Mouse (Mus musculus) limb, embryonic 13.5 days (tissue): Measurements from ENCODE around the gene Anxa9. TPM values are rescaled to one million over a fixed set of nuclear protein-coding genes. Genes with fewer than 3 reads are reported as not detected.
"Not testable (repeated sequence)": the region's sequence is repeated elsewhere in the genome, so short reads cannot be mapped to it uniquely, and the experiment has no call there.

Experiments used
- ATAC-seq: fragments of 200-750 bp; cut with Nextera tagmentation; 2 replicates; pipeline ENCODE4 v1.8.0; 2017; ENCODE audit warnings: low read depth, moderate number of reproducible peaks, moderate TSS enrichment; ENCODE audit not compliant: low FRiP score
- H3K27ac ChIP-seq: fragments of 300-500 bp; sonication (generic); 2 replicates; pipeline ENCODE4 v1.5.1; 2015; ENCODE audit warnings: inconsistent platforms, mild to moderate bottlenecking, moderate library complexity
- H3K27me3 ChIP-seq: fragments of 300-500 bp; sonication (generic); 2 replicates; pipeline ENCODE4 v1.6.1; 2015; ENCODE audit warnings: mild to moderate bottlenecking, inconsistent platforms
- H3K36me3 ChIP-seq: fragments of 300-500 bp; sonication (generic); 2 replicates; pipeline ENCODE4 v1.6.1; 2015; ENCODE audit warnings: inconsistent platforms, mild to moderate bottlenecking, moderate library complexity
- H3K4me1 ChIP-seq: fragments of 300-500 bp; sonication (generic); 2 replicates; pipeline ENCODE4 v1.6.1; 2015; ENCODE audit warnings: inconsistent platforms
- H3K4me2 ChIP-seq: fragments of 300-500 bp; sonication (generic); replicated peaks from 2 replicates; pipeline ENCODE4 v1.6.1; 2015; ENCODE audit warnings: inconsistent platforms, mild to moderate bottlenecking, moderate library complexity
- H3K4me3 ChIP-seq: fragments of 300-500 bp; sonication (generic); 2 replicates; pipeline ENCODE4 v1.5.1; 2015; ENCODE audit warnings: moderate library complexity, mild to moderate bottlenecking, inconsistent platforms
- H3K9ac ChIP-seq: fragments of 300-500 bp; sonication (generic); 2 replicates; pipeline ENCODE4 v1.6.1; 2015; ENCODE audit warnings: mild to moderate bottlenecking, inconsistent platforms
- H3K9me3 ChIP-seq: fragments of 300-500 bp; sonication (generic); 2 replicates; pipeline ENCODE4 v1.6.1; 2016; ENCODE audit warnings: inconsistent platforms
- WGBS: fragments of 180-500 bp; shearing (Covaris S2); methylation state at CpG from one replicate; pipeline ENCODE4 v1.1.7; 2015; 5-methylcytosine and 5-hydroxymethylcytosine counted together
- polyA plus RNA-seq: library from polyadenylated mRNA; unstranded; fragments of >200 nt; fragmentation: Nextera tagmentation; extraction: Ambion mirVana; gene quantifications from 2 replicates; pipeline ENCODE4 v1.2.1, GENCODE M21; 2015

Anxa9 gene
- 2.0 and 2.5 TPM in 2 replicates for polyA plus RNA-seq

DNA sequence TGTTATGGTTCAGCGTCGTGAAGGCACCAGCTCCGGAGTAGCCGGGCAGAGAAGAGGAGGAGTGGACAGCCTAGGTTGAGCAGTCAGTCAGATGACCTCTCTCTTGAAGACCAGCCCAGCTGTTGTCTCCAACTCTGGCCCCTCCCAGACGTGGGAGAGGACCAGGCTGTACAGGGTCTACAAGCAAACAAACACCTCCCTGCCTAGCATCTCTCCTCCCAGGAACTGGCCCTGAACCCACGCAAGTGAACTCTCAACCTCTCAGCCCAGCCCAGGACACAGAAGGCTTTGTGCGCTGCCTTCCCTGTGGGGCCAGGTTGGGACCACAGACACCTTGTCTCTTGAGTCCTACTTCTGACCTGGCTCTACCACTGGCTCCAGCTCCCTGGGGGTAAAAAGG, at the start of gene Anxa9:
TSS of gene Anxa9 (minus strand) at position 77 of the 400 bp plus-strand sequence.
- 61% methylated on average over 7 of the region's 7 CpGs for WGBS
- Histone ChIP-seq H3K4me2 (no peak within 1 kb of the TSS), H3K4me3 (no peak within 1 kb of the TSS), H3K4me1 (no peaks in the 10 kb centered on the region), H3K36me3 (no peaks in the 10 kb centered on the region), H3K27me3 (no peaks in the 10 kb centered on the region), H3K9me3 (no peaks in the 10 kb centered on the region), H3K9ac (no peak within 1 kb of the TSS), H3K27ac (no peak within 1 kb of the TSS)
- ATAC-seq, result 0 out of 2 replicates have a peak, but pooled peaks have one; percentile 46

DNA sequence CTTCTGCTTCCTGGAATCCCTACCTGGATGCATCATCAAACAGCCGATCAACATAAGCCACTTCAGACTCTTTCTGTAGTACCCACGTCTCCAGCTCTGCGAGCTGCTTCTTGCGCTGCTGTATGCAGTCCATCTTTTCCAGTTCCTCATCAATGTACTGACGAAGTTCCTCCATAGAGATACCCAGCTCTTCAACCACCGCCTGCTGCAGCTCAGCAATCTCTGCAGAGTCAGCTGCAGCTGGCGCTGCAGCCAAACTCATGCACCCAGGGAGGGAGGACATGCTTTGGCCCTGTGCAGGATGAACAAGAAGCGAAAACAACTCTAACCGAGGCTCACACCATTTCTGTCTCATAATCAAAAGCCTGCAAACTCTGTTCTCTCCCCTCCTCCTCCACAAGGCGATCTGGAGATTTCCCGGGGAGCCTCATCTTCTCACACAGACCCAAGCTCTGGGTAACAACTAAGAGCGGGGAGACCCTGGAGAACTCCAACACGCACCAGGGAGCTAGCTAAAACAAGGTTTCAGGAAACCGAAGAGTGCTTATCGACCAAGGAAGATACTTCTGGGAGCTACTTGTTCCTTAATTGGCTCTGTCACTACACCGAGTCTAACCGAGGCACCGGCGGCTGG, 49.1 kb upstream of the Anxa9 start:
- WGBS, result 28% methylated on average over 10 of the region's 19 CpGs
- H3K9me3 ChIP-seq, H3K4me1 ChIP-seq, H3K27ac ChIP-seq, ATAC-seq, H3K27me3 ChIP-seq: not testable (repeated sequence)
- peak overlapping the region; percentile 58 for H3K4me2 ChIP-seq
- peak overlapping the region; percentile 58; the same call in 1 of the 2 replicates for H3K9ac ChIP-seq
- peaks cover 26% of the 10 kb centered on the region for H3K36me3 ChIP-seq
- peak overlapping the region; percentile 54 for H3K4me3 ChIP-seq

DNA sequence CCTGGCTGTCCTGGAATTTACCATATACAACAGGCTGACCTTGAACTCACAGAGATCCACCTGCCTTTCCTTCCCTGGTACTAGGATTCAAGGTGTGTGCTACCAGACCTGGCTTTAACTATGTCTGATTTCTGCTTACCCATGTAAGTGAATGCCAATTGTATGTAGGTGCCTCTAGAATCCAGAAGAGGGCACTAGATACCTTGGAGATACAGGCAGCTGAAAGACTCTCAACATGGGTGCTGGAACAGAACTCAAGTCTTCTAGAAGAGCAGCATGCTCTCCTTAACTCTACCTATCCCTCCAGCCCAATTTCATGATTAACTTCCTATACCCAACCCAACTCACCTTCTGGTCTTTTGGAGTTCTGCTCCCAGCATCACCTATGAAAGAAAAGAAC, 42.5 kb upstream of the Anxa9 start:
- no peak overlapping the region for H3K4me2 ChIP-seq
- H3K27ac ChIP-seq, result no peak overlapping the region
- H3K4me1 ChIP-seq, result no peaks in the 10 kb centered on the region
- H3K27me3 ChIP-seq, result no peaks in the 10 kb centered on the region
- no peak overlapping the region for H3K9ac ChIP-seq
- no peak for ATAC-seq
- peaks cover 5% of the 10 kb centered on the region for H3K9me3 ChIP-seq
- peaks cover 88% of the 10 kb centered on the region for H3K36me3 ChIP-seq
- no peak overlapping the region for H3K4me3 ChIP-seq

DNA sequence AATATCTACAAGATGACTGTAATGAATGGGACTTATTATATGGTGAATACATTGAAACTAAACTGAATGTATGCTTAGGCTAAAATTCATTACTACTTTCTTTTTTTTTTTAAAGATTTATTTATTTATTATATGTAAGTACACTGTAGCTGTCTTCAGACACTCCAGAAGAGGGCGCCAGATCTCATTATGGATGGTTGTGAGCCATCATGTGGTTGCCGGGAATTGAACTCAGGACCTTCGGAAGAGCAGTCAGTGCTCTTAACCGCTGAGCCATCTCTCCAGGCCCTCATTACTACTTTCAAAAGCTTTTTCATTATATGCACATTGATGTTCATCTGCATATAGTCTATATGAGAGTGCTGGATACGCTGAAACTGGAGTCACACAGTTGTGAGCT, 41.4 kb upstream of the Anxa9 start:
- WGBS, result 96% methylated on average over 5 of the region's 5 CpGs
- H3K4me1 ChIP-seq, ATAC-seq, H3K27me3 ChIP-seq, H3K4me3 ChIP-seq, H3K9ac ChIP-seq, H3K27ac ChIP-seq, H3K9me3 ChIP-seq, H3K4me2 ChIP-seq: not testable (repeated sequence)
- peaks cover 89% of the 10 kb centered on the region for H3K36me3 ChIP-seq

DNA sequence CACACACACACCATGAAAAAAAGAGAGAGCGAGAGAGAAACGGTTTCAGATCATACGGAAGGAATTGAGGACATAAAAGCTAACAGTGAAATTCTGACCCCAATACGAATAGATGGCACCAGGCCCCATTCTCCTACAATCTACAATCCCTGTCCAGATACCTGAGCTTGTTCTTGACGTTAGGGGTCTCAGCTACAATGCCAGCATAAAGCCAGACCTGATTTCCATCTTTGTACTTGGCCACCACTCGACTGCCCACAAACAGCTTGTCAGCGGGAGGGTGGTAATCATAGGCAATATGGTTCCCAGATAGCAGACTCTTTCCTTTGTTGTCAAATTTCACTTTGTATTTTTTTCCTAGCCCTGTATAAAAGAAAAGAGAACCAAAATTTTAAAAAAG, 39.5 kb upstream of the Anxa9 start:
- H3K4me3 ChIP-seq, result no peak overlapping the region
- H3K27me3 ChIP-seq, result no peaks in the 10 kb centered on the region
- WGBS, result 91% methylated on average over 7 of the region's 7 CpGs
- H3K36me3 ChIP-seq, result peaks cover 90% of the 10 kb centered on the region
- H3K4me2 ChIP-seq, result no peak overlapping the region
- no peaks in the 10 kb centered on the region for H3K4me1 ChIP-seq
- no peak overlapping the region for H3K27ac ChIP-seq
- no peak overlapping the region for H3K9ac ChIP-seq
- ATAC-seq, result no peak
- peaks cover 5% of the 10 kb centered on the region for H3K9me3 ChIP-seq

DNA sequence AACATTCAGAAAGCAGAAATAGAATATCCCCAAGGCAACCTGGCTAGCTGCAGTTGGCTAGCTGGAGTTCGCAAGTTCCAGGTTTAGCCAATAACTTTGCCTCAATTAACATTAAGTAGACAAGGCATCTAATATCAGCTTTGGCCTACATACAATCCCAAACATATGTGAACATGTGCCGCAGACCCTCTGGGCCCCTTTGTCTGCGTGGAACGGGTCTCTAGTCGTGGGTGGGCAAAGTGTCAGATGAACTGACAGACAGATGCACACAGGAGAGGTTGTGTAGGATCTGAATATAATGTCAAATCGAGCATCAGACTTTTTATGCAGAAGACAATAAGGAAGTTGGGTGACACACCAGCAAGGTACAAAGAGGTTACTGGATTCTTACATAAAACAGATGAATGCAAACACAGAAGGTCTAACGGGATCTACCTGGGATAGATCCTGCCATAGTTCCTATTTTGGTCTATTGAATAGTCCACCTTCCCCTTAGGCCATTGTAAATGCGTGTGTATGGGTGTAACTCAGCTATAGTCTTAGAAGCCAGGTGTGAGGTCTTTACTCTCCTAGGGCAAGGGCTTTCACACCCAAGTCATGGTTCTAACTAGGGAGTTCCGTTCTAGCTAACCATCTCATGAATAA, 36.5 kb upstream of the Anxa9 start:
- not testable (repeated sequence) for H3K27ac ChIP-seq, ATAC-seq, H3K9me3 ChIP-seq, H3K27me3 ChIP-seq, H3K4me2 ChIP-seq, H3K4me1 ChIP-seq, H3K9ac ChIP-seq, H3K4me3 ChIP-seq
- WGBS, result 95% methylated on average over 9 of the region's 9 CpGs
- peaks cover 93% of the 10 kb centered on the region for H3K36me3 ChIP-seq

DNA sequence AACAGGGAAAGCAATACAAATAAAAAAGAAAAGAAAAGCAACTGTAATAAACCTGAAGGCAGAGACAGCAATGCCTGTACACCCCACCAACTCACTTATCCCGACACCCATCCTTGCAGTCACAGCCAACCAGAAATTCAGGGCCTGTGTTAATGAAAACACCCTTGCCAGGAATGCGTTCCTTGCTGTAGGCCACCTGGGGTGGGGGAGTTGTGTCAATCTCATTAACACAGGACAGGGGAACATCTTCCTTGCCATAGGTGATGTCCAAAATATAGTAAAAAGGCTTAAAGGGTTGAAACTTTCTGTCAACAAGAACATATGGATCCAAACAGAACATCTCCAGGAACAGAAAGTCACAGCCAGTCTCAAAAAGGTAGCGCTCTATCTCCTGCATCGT, 31.3 kb upstream of the Anxa9 start:
- H3K27ac ChIP-seq, result no peak overlapping the region
- no peak overlapping the region for H3K4me2 ChIP-seq
- WGBS, result 92% methylated on average over 4 of the region's 4 CpGs
- H3K4me1 ChIP-seq, result no peaks in the 10 kb centered on the region
- ATAC-seq, result no peak
- H3K9me3 ChIP-seq, result no peaks in the 10 kb centered on the region
- peaks cover 99% of the 10 kb centered on the region for H3K36me3 ChIP-seq
- H3K9ac ChIP-seq, result no peak overlapping the region
- no peaks in the 10 kb centered on the region for H3K27me3 ChIP-seq
- no peak overlapping the region for H3K4me3 ChIP-seq

DNA sequence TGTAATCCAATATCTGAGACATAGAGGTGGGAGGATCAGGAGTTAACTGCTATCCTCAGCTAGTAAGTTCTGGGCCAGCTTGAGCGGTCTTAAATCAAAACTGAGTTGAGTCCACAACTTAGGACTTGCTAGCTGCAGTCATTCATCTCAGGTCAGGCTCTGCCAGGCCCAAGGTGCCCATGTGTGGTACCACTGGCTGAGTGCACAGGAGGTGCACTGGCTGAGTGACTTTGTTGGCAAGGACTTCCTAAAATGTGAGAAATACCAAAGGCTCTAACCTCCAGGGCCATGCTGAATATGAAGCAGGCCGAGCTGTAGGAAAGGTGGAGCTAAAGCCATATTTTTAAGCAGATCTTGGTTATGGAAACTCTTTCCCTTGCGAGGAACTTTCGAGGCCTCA, 30.4 kb upstream of the Anxa9 start:
- H3K4me2 ChIP-seq, result no peak overlapping the region
- no peaks in the 10 kb centered on the region for H3K27me3 ChIP-seq
- no peak overlapping the region for H3K9ac ChIP-seq
- no peak for ATAC-seq
- H3K4me1 ChIP-seq, result no peaks in the 10 kb centered on the region
- H3K27ac ChIP-seq, result no peak overlapping the region
- no peak overlapping the region for H3K4me3 ChIP-seq
- peaks cover 99% of the 10 kb centered on the region for H3K36me3 ChIP-seq
- H3K9me3 ChIP-seq, result no peaks in the 10 kb centered on the region
- WGBS, result 93% methylated on average over 4 of the region's 4 CpGs

DNA sequence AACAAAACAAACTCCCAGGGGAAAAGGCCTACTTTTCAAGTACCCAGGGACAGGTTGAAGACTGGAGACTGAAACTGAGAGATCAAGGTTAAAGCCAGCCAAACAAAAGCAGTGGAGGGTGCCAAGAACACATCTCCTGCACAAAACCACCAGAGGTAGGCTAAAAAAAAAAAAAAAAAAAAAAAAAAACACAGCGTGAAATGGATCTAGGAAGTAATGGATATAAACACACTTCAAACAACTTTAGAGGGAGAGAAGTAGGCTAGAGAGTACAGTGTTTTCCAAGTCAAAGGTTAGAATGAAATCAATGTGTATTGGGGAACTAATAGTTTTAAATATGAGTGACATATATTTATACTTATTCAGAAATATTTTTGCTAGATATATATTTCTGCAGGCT, 24.6 kb upstream of the Anxa9 start:
- H3K4me2 ChIP-seq, result no peak overlapping the region
- 71% methylated on average over 1 of the region's 1 CpGs for WGBS
- H3K4me3 ChIP-seq, result no peak overlapping the region
- no peak overlapping the region for H3K9ac ChIP-seq
- H3K4me1 ChIP-seq, result no peaks in the 10 kb centered on the region
- peaks cover 93% of the 10 kb centered on the region for H3K36me3 ChIP-seq
- H3K9me3 ChIP-seq, result no peaks in the 10 kb centered on the region
- H3K27ac ChIP-seq, result no peak overlapping the region
- H3K27me3 ChIP-seq, result no peaks in the 10 kb centered on the region
- no peak for ATAC-seq

DNA sequence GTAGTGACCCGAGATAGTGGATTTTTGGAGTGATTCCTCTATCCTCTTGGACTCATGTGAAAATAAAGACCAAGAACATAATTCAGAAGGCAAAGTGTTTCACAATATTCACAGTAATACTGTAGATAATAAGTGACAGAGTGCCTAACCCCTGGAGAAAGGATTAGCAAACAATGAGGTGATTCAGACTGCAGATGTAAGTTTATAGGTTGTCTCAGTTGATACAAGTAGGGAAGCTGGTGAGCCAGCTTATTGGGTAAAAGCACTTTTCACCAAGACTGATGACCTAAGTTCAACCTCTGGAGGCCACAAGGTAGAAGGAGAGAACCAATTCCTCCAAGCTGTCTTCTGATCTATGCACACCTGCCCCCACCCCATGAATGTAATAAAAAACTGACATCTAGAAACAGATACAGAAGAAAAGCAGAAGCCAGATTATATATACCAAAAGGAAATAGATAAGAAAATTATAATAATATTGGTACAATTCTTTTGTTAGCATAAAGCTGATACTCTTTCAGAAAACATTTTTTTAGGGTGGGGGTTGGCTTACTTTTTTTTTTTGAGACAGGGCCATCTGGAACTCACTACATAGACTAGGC, 21.9 kb upstream of the Anxa9 start:
- ATAC-seq, result no peak
- no peaks in the 10 kb centered on the region for H3K27me3 ChIP-seq
- H3K4me3 ChIP-seq, result no peak overlapping the region
- H3K4me2 ChIP-seq, result no peak overlapping the region
- WGBS, result 89% methylated on average over 1 of the region's 1 CpGs
- no peaks in the 10 kb centered on the region for H3K9me3 ChIP-seq
- H3K36me3 ChIP-seq, result peaks cover 94% of the 10 kb centered on the region
- H3K4me1 ChIP-seq, result no peaks in the 10 kb centered on the region
- H3K27ac ChIP-seq, result no peak overlapping the region
- no peak overlapping the region for H3K9ac ChIP-seq

DNA sequence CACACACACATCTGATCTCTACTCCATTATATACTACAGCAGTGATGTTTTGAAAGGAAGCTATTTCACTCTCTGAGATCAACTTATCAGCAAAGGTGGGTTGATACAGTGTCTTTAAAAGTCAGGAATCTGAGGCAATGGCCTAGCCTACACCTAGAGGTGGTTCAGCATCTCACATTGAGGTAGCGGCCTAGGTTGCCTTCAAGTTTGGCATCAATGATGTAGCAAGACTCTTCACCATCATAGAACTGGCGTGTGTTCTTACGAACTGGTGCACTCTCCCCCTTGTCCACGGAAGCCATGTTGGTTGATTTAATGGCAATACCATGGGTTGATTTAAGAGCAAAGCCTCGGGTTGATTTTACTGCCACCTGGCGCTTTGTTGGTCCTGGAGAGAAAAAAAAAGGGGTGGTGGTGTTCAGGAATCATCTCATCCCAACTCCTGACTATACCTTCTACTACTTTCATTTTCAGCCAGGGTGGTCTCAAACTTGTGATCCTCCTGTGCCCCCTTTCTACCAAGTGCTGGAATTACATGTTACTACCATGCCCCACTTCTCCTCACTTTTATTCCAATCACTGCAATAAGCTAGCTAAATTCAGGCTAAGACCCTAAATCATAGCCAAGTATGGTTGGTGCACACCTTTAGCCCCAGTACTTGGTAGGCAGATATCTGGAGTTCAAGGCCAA, 17.6 kb upstream of the Anxa9 start:
- ATAC-seq, result no peak
- Histone ChIP-seq H3K4me3 (no peak overlapping the region), H3K27me3 (no peaks in the 10 kb centered on the region), H3K27ac (no peak overlapping the region), H3K4me2 (no peak overlapping the region), H3K4me1 (no peaks in the 10 kb centered on the region), H3K9ac (no peak overlapping the region), H3K9me3 (no peaks in the 10 kb centered on the region), H3K36me3 (peaks cover 98% of the 10 kb centered on the region)
- WGBS, result 90% methylated on average over 6 of the region's 6 CpGs

DNA sequence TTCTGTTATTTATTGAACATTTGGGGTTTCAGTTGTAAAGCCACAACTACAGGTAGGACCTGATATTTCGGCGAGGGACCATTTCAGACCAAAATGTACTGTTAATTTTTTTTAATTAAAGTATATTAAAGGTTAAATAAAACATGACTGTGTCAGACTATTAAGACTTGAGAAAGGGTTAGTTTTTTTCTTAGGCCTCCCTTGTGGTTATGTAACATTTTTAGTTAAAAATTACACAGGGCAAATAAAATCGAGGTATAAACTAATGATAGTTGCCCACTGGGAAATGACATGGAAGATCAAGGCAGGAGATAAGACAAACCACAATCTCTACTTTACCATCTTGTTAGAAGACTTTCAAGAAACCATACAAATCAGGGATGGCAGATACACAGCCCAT, 16.5 kb upstream of the Anxa9 start:
- Histone ChIP-seq H3K4me1 (peaks cover 8% of the 10 kb centered on the region), H3K36me3 (peaks cover 95% of the 10 kb centered on the region), H3K4me3 (no peak overlapping the region), H3K27ac (no peak overlapping the region), H3K9me3 (no peaks in the 10 kb centered on the region), H3K27me3 (no peaks in the 10 kb centered on the region), H3K4me2 (no peak overlapping the region), H3K9ac (no peak overlapping the region)
- 93% methylated on average over 3 of the region's 3 CpGs for WGBS
- ATAC-seq, result no peak
